Mouse (Mus musculus): Measurements from ENCODE around the gene 4430402I18Rik. TPM values are rescaled to one million over a fixed set of nuclear protein-coding genes. Genes with fewer than 3 reads are reported as not detected.

Gene 4430402I18Rik
- polyA plus RNA-seq, 1 experiment from 2014 or later = 2.5 TPM

- H3K36me3 ChIP-seq (ENCODE audit: control insufficient read depth, insufficient read depth) = no peaks in the 10 kb centered on the region
- H3K9me3 ChIP-seq (ENCODE audit: control insufficient read depth, low read length) = no peaks in the 10 kb centered on the region
- H3K27me3 ChIP-seq (replicated peaks; ENCODE audit: control insufficient read depth, insufficient read depth, low read length) = no peaks in the 10 kb centered on the region
- no peak overlapping the region for H3K27ac ChIP-seq (ENCODE audit: low read length)
- 64% methylated on average over 4 of the region's 4 CpGs for WGBS
- no peak overlapping the region for H3K9ac ChIP-seq (replicated peaks; ENCODE audit: low read depth, low read length)
- ATAC-seq = no peak
- H3K4me2 ChIP-seq (ENCODE audit: low read length) = no peak overlapping the region
- H3K4me3 ChIP-seq (replicated peaks; ENCODE audit: low read length) = no peak overlapping the region
- no peaks in the 10 kb centered on the region for H3K4me1 ChIP-seq (replicated peaks; ENCODE audit: control insufficient read depth, insufficient read depth, low read length)
These were observed 20.8 kb downstream of the 4430402I18Rik start for GRCm38 (mm10) chr19:28946782-28947181.

GRCm38 (mm10) chr19:28941271-28941670 is 26.3 kb downstream of the 4430402I18Rik start:
- no peaks in the 10 kb centered on the region for H3K4me1 ChIP-seq (replicated peaks; ENCODE audit: control insufficient read depth, insufficient read depth, low read length)
- H3K27ac ChIP-seq (ENCODE audit: low read length) = no peak overlapping the region
- H3K36me3 ChIP-seq (ENCODE audit: control insufficient read depth, insufficient read depth) = no peaks in the 10 kb centered on the region
- no peaks in the 10 kb centered on the region for H3K27me3 ChIP-seq (replicated peaks; ENCODE audit: control insufficient read depth, insufficient read depth, low read length)
- no peaks in the 10 kb centered on the region for H3K9me3 ChIP-seq (ENCODE audit: control insufficient read depth, low read length)
- ATAC-seq = no peak
- no peak overlapping the region for H3K4me2 ChIP-seq (ENCODE audit: low read length)
- H3K9ac ChIP-seq (replicated peaks; ENCODE audit: low read depth, low read length) = no peak overlapping the region
- WGBS = 72% methylated on average over 4 of the region's 4 CpGs
- no peak overlapping the region for H3K4me3 ChIP-seq (replicated peaks; ENCODE audit: low read length)

- Histone ChIP-seq H3K9me3 (ENCODE audit: control insufficient read depth, low read length) (no peaks in the 10 kb centered on the region), H3K27me3 (replicated peaks; ENCODE audit: control insufficient read depth, insufficient read depth, low read length) (no peaks in the 10 kb centered on the region), H3K4me1 (replicated peaks; ENCODE audit: control insufficient read depth, insufficient read depth, low read length) (no peaks in the 10 kb centered on the region), H3K9ac (replicated peaks; ENCODE audit: low read depth, low read length) (no peak overlapping the region), H3K4me2 (ENCODE audit: low read length) (no peak overlapping the region), H3K36me3 (ENCODE audit: control insufficient read depth, insufficient read depth) (no peaks in the 10 kb centered on the region), H3K4me3 (replicated peaks; ENCODE audit: low read length) (no peak overlapping the region), H3K27ac (ENCODE audit: low read length) (no peak overlapping the region)
- 83% methylated on average over 9 of the region's 9 CpGs for WGBS
- ATAC-seq = no peak
These were observed 27.3 kb downstream of the 4430402I18Rik start for GRCm38 (mm10) chr19:28940135-28940874.

GRCm38 (mm10) chr19:28934897-28935296 is 32.7 kb downstream of the 4430402I18Rik start:
- 0 out of 2 replicates have a peak, but pooled peaks cover 3% of the 10 kb centered on the region for H3K9me3 ChIP-seq (ENCODE audit: control insufficient read depth, low read length)
- no peak overlapping the region for H3K4me2 ChIP-seq (ENCODE audit: low read length)
- H3K9ac ChIP-seq (replicated peaks; ENCODE audit: low read depth, low read length) = no peak overlapping the region
- ATAC-seq = no peak
- no peak overlapping the region for H3K27ac ChIP-seq (ENCODE audit: low read length)
- 92% methylated on average over 3 of the region's 3 CpGs for WGBS
- no peaks in the 10 kb centered on the region for H3K4me1 ChIP-seq (replicated peaks; ENCODE audit: control insufficient read depth, insufficient read depth, low read length)
- H3K36me3 ChIP-seq (ENCODE audit: control insufficient read depth, insufficient read depth) = no peaks in the 10 kb centered on the region
- no peaks in the 10 kb centered on the region for H3K27me3 ChIP-seq (replicated peaks; ENCODE audit: control insufficient read depth, insufficient read depth, low read length)
- H3K4me3 ChIP-seq (replicated peaks; ENCODE audit: low read length) = no peak overlapping the region

GRCm38 (mm10) chr19:28929034-28929433 is 38.6 kb downstream of the 4430402I18Rik start:
- H3K9ac ChIP-seq (replicated peaks; ENCODE audit: low read depth, low read length) = no peak overlapping the region
- H3K27ac ChIP-seq (ENCODE audit: low read length) = no peak overlapping the region
- no peaks in the 10 kb centered on the region for H3K27me3 ChIP-seq (replicated peaks; ENCODE audit: control insufficient read depth, insufficient read depth, low read length)
- H3K4me2 ChIP-seq (ENCODE audit: low read length) = no peak overlapping the region
- H3K4me3 ChIP-seq (replicated peaks; ENCODE audit: low read length) = no peak overlapping the region
- no peak for ATAC-seq
- no peaks in the 10 kb centered on the region for H3K4me1 ChIP-seq (replicated peaks; ENCODE audit: control insufficient read depth, insufficient read depth, low read length)
- H3K36me3 ChIP-seq (ENCODE audit: control insufficient read depth, insufficient read depth) = no peaks in the 10 kb centered on the region
- 0 out of 2 replicates have a peak, but pooled peaks cover 3% of the 10 kb centered on the region for H3K9me3 ChIP-seq (ENCODE audit: control insufficient read depth, low read length)

- Histone ChIP-seq H3K4me3 (replicated peaks; ENCODE audit: low read length) (no peak overlapping the region), H3K27me3 (replicated peaks; ENCODE audit: control insufficient read depth, insufficient read depth, low read length) (no peaks in the 10 kb centered on the region), H3K4me1 (replicated peaks; ENCODE audit: control insufficient read depth, insufficient read depth, low read length) (no peaks in the 10 kb centered on the region), H3K4me2 (ENCODE audit: low read length) (no peak overlapping the region), H3K9ac (replicated peaks; ENCODE audit: low read depth, low read length) (no peak overlapping the region), H3K36me3 (ENCODE audit: control insufficient read depth, insufficient read depth) (no peaks in the 10 kb centered on the region), H3K27ac (ENCODE audit: low read length) (no peak overlapping the region), H3K9me3 (ENCODE audit: control insufficient read depth, low read length) (0 out of 2 replicates have a peak, but pooled peaks cover 3% of the 10 kb centered on the region)
- ATAC-seq = no peak
- 76% methylated on average over 4 of the region's 4 CpGs for WGBS
These were observed 40.2 kb downstream of the 4430402I18Rik start for GRCm38 (mm10) chr19:28927396-28927795.

GRCm38 (mm10) chr19:28926366-28926765 is 41.2 kb downstream of the 4430402I18Rik start:
- H3K27ac ChIP-seq (ENCODE audit: low read length) = no peak overlapping the region
- no peaks in the 10 kb centered on the region for H3K4me1 ChIP-seq (replicated peaks; ENCODE audit: control insufficient read depth, insufficient read depth, low read length)
- 86% methylated on average over 5 of the region's 5 CpGs for WGBS

GRCm38 (mm10) chr19:28917839-28918238 is 49.8 kb downstream of the 4430402I18Rik start:
- no peak overlapping the region for H3K4me2 ChIP-seq (ENCODE audit: low read length)
- H3K36me3 ChIP-seq (ENCODE audit: control insufficient read depth, insufficient read depth) = no peaks in the 10 kb centered on the region
- H3K4me3 ChIP-seq (replicated peaks; ENCODE audit: low read length) = no peak overlapping the region
- H3K4me1 ChIP-seq (replicated peaks; ENCODE audit: control insufficient read depth, insufficient read depth, low read length) = no peaks in the 10 kb centered on the region
- H3K27me3 ChIP-seq (replicated peaks; ENCODE audit: control insufficient read depth, insufficient read depth, low read length) = no peaks in the 10 kb centered on the region
- no peaks in the 10 kb centered on the region for H3K9me3 ChIP-seq (ENCODE audit: control insufficient read depth, low read length)
- WGBS = 85% methylated on average over 5 of the region's 5 CpGs
- H3K27ac ChIP-seq (ENCODE audit: low read length) = no peak overlapping the region
- H3K9ac ChIP-seq (replicated peaks; ENCODE audit: low read depth, low read length) = no peak overlapping the region
- no peak for ATAC-seq

More at GRCm38 (mm10) chr19:28926366-28926765, 41.2 kb downstream of the 4430402I18Rik start:
- no peaks in the 10 kb centered on the region for H3K9me3 ChIP-seq (ENCODE audit: control insufficient read depth, low read length)
- no peak overlapping the region for H3K9ac ChIP-seq (replicated peaks; ENCODE audit: low read depth, low read length)
- H3K4me3 ChIP-seq (replicated peaks; ENCODE audit: low read length) = no peak overlapping the region
- H3K4me2 ChIP-seq (ENCODE audit: low read length) = no peak overlapping the region
- ATAC-seq = no peak
- H3K27me3 ChIP-seq (replicated peaks; ENCODE audit: control insufficient read depth, insufficient read depth, low read length) = no peaks in the 10 kb centered on the region
- no peaks in the 10 kb centered on the region for H3K36me3 ChIP-seq (ENCODE audit: control insufficient read depth, insufficient read depth)

- ATAC-seq = no peak
- H3K4me1 ChIP-seq (replicated peaks; ENCODE audit: control insufficient read depth, insufficient read depth, low read length) = no peaks in the 10 kb centered on the region
- H3K4me3 ChIP-seq (replicated peaks; ENCODE audit: low read length) = no peak overlapping the region
- no peak overlapping the region for H3K27ac ChIP-seq (ENCODE audit: low read length)
- no peaks in the 10 kb centered on the region for H3K27me3 ChIP-seq (replicated peaks; ENCODE audit: control insufficient read depth, insufficient read depth, low read length)
- 40% methylated on average over 4 of the region's 4 CpGs for WGBS
- H3K9ac ChIP-seq (replicated peaks; ENCODE audit: low read depth, low read length) = no peak overlapping the region
- no peak overlapping the region for H3K4me2 ChIP-seq (ENCODE audit: low read length)
- H3K36me3 ChIP-seq (ENCODE audit: control insufficient read depth, insufficient read depth) = no peaks in the 10 kb centered on the region
- H3K9me3 ChIP-seq (ENCODE audit: control insufficient read depth, low read length) = no peaks in the 10 kb centered on the region
These were observed 51.1 kb downstream of the 4430402I18Rik start for GRCm38 (mm10) chr19:28916492-28916891.

Measured in forebrain, embryonic 16.5 days (tissue).